Mouse (Mus musculus) kidney, embryonic 16.5 days (tissue): ENCODE results near the gene Entpd4b. TPM values are rescaled to one million over a fixed set of nuclear protein-coding genes. Genes with fewer than 3 reads are reported as not detected.
"Not testable (repeated sequence)": the region's sequence is repeated elsewhere in the genome, so short reads cannot be mapped to it uniquely, and the experiment has no call there.

Source experiments
- ATAC-seq: fragments of 200-750 bp; cut with Nextera tagmentation; 2 replicates; pipeline ENCODE4 v1.8.0; 2017; ENCODE audit warnings: moderate TSS enrichment; ENCODE audit not compliant: low FRiP score, low TSS enrichment
- H3K27ac ChIP-seq: fragments of 300-500 bp; sonication (generic); 2 replicates; pipeline ENCODE4 v1.5.1; 2014; ENCODE audit warnings: low read length
- H3K27me3 ChIP-seq: fragments of 300-500 bp; sonication (generic); 2 replicates; pipeline ENCODE4 v1.6.1; 2014; ENCODE audit warnings: low read length, control low read depth, mixed read lengths; ENCODE audit not compliant: insufficient read depth
- H3K36me3 ChIP-seq: fragments of 300-500 bp; sonication (generic); 2 replicates; pipeline ENCODE4 v1.6.1; 2014; ENCODE audit warnings: low read length, control low read depth, mixed read lengths; ENCODE audit not compliant: insufficient read depth
- H3K4me1 ChIP-seq: fragments of 300-500 bp; sonication (generic); 2 replicates; pipeline ENCODE4 v1.6.1; 2014; ENCODE audit warnings: low read length, control low read depth, mixed read lengths; ENCODE audit not compliant: insufficient read depth
- H3K4me2 ChIP-seq: fragments of 300-500 bp; sonication (generic); replicated peaks from 2 replicates; pipeline ENCODE4 v1.6.1; 2014; ENCODE audit warnings: low read depth, low read length
- H3K4me3 ChIP-seq: fragments of 300-500 bp; sonication (generic); 2 replicates; pipeline ENCODE4 v1.5.1; 2014; ENCODE audit warnings: mild to moderate bottlenecking, low read length
- H3K9ac ChIP-seq: fragments of 300-500 bp; sonication (generic); replicated peaks from 2 replicates; pipeline ENCODE4 v1.6.1; 2014; ENCODE audit warnings: low read length
- H3K9me3 ChIP-seq: fragments of 300-500 bp; sonication (generic); 2 replicates; pipeline ENCODE4 v1.6.1; 2016; ENCODE audit warnings: low read length, control low read depth
- WGBS: fragments of 180-500 bp; shearing (Covaris S2); extraction: QIAGEN DNeasy Blood & Tissue Kit; methylation state at CpG from one replicate; pipeline ENCODE4 v1.1.7; 2014; 5-methylcytosine and 5-hydroxymethylcytosine counted together
- polyA plus RNA-seq: library from polyadenylated mRNA; unstranded; fragments of >200 nt; fragmentation: Nextera tagmentation; extraction: Ambion mirVana; gene quantifications from 2 replicates; pipeline ENCODE4 v1.2.1, GENCODE M21; 2015

Gene Entpd4b
- polyA plus RNA-seq: 17.3 and 17.4 TPM in 2 replicates

GRCm38 (mm10) chr14:69555110-69555831 is at the start of gene Entpd4b:
Gene Entpd4b (plus strand): TSS chr14:69555424.
- not testable (repeated sequence) for H3K36me3 ChIP-seq, H3K27ac ChIP-seq, H3K4me2 ChIP-seq, H3K4me3 ChIP-seq, H3K27me3 ChIP-seq, H3K9me3 ChIP-seq, H3K4me1 ChIP-seq, H3K9ac ChIP-seq
- WGBS: no CpG with 5 or more reads among the region's 68 CpGs
- ATAC-seq: peak; percentile 96

- not testable (repeated sequence) for H3K4me1 ChIP-seq, ATAC-seq, H3K4me2 ChIP-seq, H3K27me3 ChIP-seq, H3K9me3 ChIP-seq, H3K27ac ChIP-seq, H3K4me3 ChIP-seq, H3K9ac ChIP-seq, H3K36me3 ChIP-seq
- no CpG with 5 or more reads among the region's 1 CpGs for WGBS
Measured at GRCm38 (mm10) chr14:69507000-69507399, 48.2 kb upstream of the Entpd4b start.

GRCm38 (mm10) chr14:69512449-69512848 is 42.8 kb upstream of the Entpd4b start, which contains the start of gene Gm27179:
Gene Gm27179 (minus strand): TSS chr14:69512549.
- ATAC-seq, H3K4me2 ChIP-seq, H3K4me1 ChIP-seq, H3K27me3 ChIP-seq, H3K9ac ChIP-seq, H3K4me3 ChIP-seq, H3K27ac ChIP-seq, H3K9me3 ChIP-seq, H3K36me3 ChIP-seq: not testable (repeated sequence)
- WGBS: no CpG with 5 or more reads among the region's 2 CpGs

GRCm38 (mm10) chr14:69520810-69521209 is 34.4 kb upstream of the Entpd4b start:
- not testable (repeated sequence) for H3K4me2 ChIP-seq, H3K27me3 ChIP-seq, H3K27ac ChIP-seq, H3K36me3 ChIP-seq, H3K9ac ChIP-seq, H3K9me3 ChIP-seq, H3K4me1 ChIP-seq, H3K4me3 ChIP-seq, ATAC-seq
- no CpG with 5 or more reads among the region's 2 CpGs for WGBS

GRCm38 (mm10) chr14:69523001-69523400 is 32.2 kb upstream of the Entpd4b start:
- no CpG with 5 or more reads among the region's 1 CpGs for WGBS
- H3K4me3 ChIP-seq, H3K9ac ChIP-seq, ATAC-seq, H3K27me3 ChIP-seq, H3K4me1 ChIP-seq, H3K9me3 ChIP-seq, H3K4me2 ChIP-seq, H3K27ac ChIP-seq, H3K36me3 ChIP-seq: not testable (repeated sequence)

- not testable (repeated sequence) for H3K4me1 ChIP-seq, H3K36me3 ChIP-seq, ATAC-seq, H3K9me3 ChIP-seq, H3K9ac ChIP-seq, H3K4me3 ChIP-seq, H3K4me2 ChIP-seq, H3K27me3 ChIP-seq, H3K27ac ChIP-seq
- WGBS: no CpG with 5 or more reads among the region's 1 CpGs
Measured at GRCm38 (mm10) chr14:69526202-69526601, 29.0 kb upstream of the Entpd4b start.

GRCm38 (mm10) chr14:69536539-69536938 is 18.7 kb upstream of the Entpd4b start:
- not testable (repeated sequence) for H3K4me3 ChIP-seq, ATAC-seq

GRCm38 (mm10) chr14:69540113-69540512 is 15.1 kb upstream of the Entpd4b start:
- not testable (repeated sequence) for H3K27ac ChIP-seq

More at GRCm38 (mm10) chr14:69536539-69536938, 18.7 kb upstream of the Entpd4b start:
- H3K4me2 ChIP-seq, H3K4me1 ChIP-seq, H3K27ac ChIP-seq, H3K9ac ChIP-seq, H3K9me3 ChIP-seq, H3K27me3 ChIP-seq, H3K36me3 ChIP-seq: not testable (repeated sequence)
- no CpG with 5 or more reads among the region's 7 CpGs for WGBS

GRCm38 (mm10) chr14:69542695-69543094 is 12.5 kb upstream of the Entpd4b start:
- not testable (repeated sequence) for H3K4me1 ChIP-seq, H3K9me3 ChIP-seq, ATAC-seq, H3K27ac ChIP-seq, H3K4me3 ChIP-seq, H3K9ac ChIP-seq, H3K4me2 ChIP-seq, H3K27me3 ChIP-seq, H3K36me3 ChIP-seq
- no CpG with 5 or more reads among the region's 7 CpGs for WGBS

More at GRCm38 (mm10) chr14:69540113-69540512, 15.1 kb upstream of the Entpd4b start:
- H3K9ac ChIP-seq, H3K4me3 ChIP-seq, H3K27me3 ChIP-seq, ATAC-seq, H3K4me2 ChIP-seq, H3K4me1 ChIP-seq, H3K36me3 ChIP-seq, H3K9me3 ChIP-seq: not testable (repeated sequence)
- WGBS: no CpG with 5 or more reads among the region's 5 CpGs

GRCm38 (mm10) chr14:69544033-69544432 is 11.2 kb upstream of the Entpd4b start:
- H3K9me3 ChIP-seq, H3K36me3 ChIP-seq, H3K4me3 ChIP-seq, H3K27ac ChIP-seq, H3K4me1 ChIP-seq, ATAC-seq, H3K4me2 ChIP-seq, H3K9ac ChIP-seq, H3K27me3 ChIP-seq: not testable (repeated sequence)
- no CpG with 5 or more reads among the region's 7 CpGs for WGBS
